In genomic region chr10:14546111-14546551, GRCm38 (mm10) we compare ENCODE assay signal across 7 mouse cellular contexts. TPM values are rescaled to one million over a fixed set of nuclear protein-coding genes. Genes with fewer than 3 reads are reported as not detected.
A peak's percentile ranks its signal among the peaks of the same experiment; 100 is the strongest.
DNase-seq lines count a peak whose midpoint lies in the region; ATAC-seq and TF ChIP-seq lines count a peak whose summit lies in the region.

No protein-coding gene starts in this region.

- no peak overlapping the region for H3K9ac ChIP-seq in stomach, embryonic 16.5 days (ENCODE audit: low read length)

- no peak for TF ChIP-seq CTCF in thymus, adult 2 months (IDR thresholded peaks at IDR 0.05; ENCODE audit: borderline replicate concordance, control insufficient read depth, extremely low read depth, insufficient read depth, low read length, poor library complexity)

- no peak overlapping the region for H3K27ac ChIP-seq in stomach, embryonic 16.5 days (ENCODE audit: low read length)
- no peak overlapping the region for H3K27ac ChIP-seq in thymus, adult 2 months (ENCODE audit: control insufficient read depth, insufficient read depth, low read length)

- H3K9me3 ChIP-seq in stomach, embryonic 16.5 days (replicated peaks; ENCODE audit: control insufficient read depth, low read length): no peaks in the 10 kb centered on the region; the same call in 1 of the 2 replicates

- no peak for TF ChIP-seq POLR2A in thymus, adult 2 months (IDR thresholded peaks at IDR 0.05; ENCODE audit: control insufficient read depth, extremely low read depth, insufficient read depth, low read length, poor library complexity)

- peak; percentile 64 for ATAC-seq in granulocyte monocyte progenitor cell, adult 5-6 weeks (replicated peaks; ENCODE audit: poor library complexity, severe bottlenecking)
- peak; percentile 74; the same call in 1 of the 2 replicates for ATAC-seq in stomach, embryonic 16.5 days (ENCODE audit: insufficient read depth, low FRiP score)

- peak overlapping the region; percentile 79 for H3K4me3 ChIP-seq in stomach, embryonic 16.5 days (replicated peaks; ENCODE audit: low read length)
- no peak overlapping the region for H3K4me3 ChIP-seq in thymus, adult 2 months (ENCODE audit: control insufficient read depth, insufficient read depth, low read length)

- DNase-seq in ES-CJ7 (ENCODE audit: low read depth, low spot score) (peak; percentile 75), MEL-GATA-1-ER (ENCODE audit: extremely low read depth, low read depth) (peak; percentile 43), adipocyte (ENCODE audit: low spot score) (no peak)
- peak; percentile 35 for DNase-seq in lung, postnatal 10 days
- no peak for DNase-seq in thymus, adult 2 months

- 34% methylated on average over 7 of the region's 7 CpGs for WGBS in stomach, embryonic 16.5 days
- WGBS in thymus, adult 2 months: 16% methylated on average over 7 of the region's 7 CpGs

- no peaks in the 10 kb centered on the region for H3K4me1 ChIP-seq in stomach, embryonic 16.5 days (ENCODE audit: control insufficient read depth, insufficient read depth, low read length)
- no peaks in the 10 kb centered on the region for H3K4me1 ChIP-seq in thymus, adult 2 months (replicated peaks; ENCODE audit: control insufficient read depth, insufficient read depth, low read length)

- no peaks in the 10 kb centered on the region; the same call in 1 of the 2 replicates for H3K27me3 ChIP-seq in stomach, embryonic 16.5 days (ENCODE audit: control insufficient read depth, insufficient read depth, low read length)
- peaks cover 6% of the 10 kb centered on the region; the same call in 1 of the 2 replicates for H3K27me3 ChIP-seq in thymus, adult 2 months (ENCODE audit: control insufficient read depth, insufficient read depth, low read length)

- H3K36me3 ChIP-seq in stomach, embryonic 16.5 days (ENCODE audit: control insufficient read depth, insufficient read depth, low read length): no peaks in the 10 kb centered on the region
- H3K36me3 ChIP-seq in thymus, adult 2 months (ENCODE audit: control insufficient read depth, insufficient read depth, low read length): no peaks in the 10 kb centered on the region

- peak overlapping the region; percentile 100 for H3K4me2 ChIP-seq in stomach, embryonic 16.5 days (ENCODE audit: low read depth, low read length)

RNA-seq across cellular contexts. Expression of gene Adgrg6, which starts 0.7 kb away (rescaled TPM):
- total RNA-seq in granulocyte monocyte progenitor cell, adult 5-6 weeks (2014; fragmentation: Nextera tagmentation): 0.37 and 1.3 TPM in 2 replicates
- 0.52 and 0.65 TPM in 2 replicates for total RNA-seq in granulocyte monocyte progenitor cell, adult 5-6 weeks (2017)
- 4.1 and 6.3 TPM in 2 replicates for polyA plus RNA-seq in stomach, embryonic 16.5 days (2015; fragmentation: Nextera tagmentation; extraction: Ambion mirVana)
- 0.93 and 1.1 TPM in 2 replicates for polyA plus RNA-seq in thymus, adult 2 months (2012; rRNA removed)

Comparison
In these comparisons a context has a peak if more than half of its experiments do, and no peak if none do; other contexts are left out.
1. DNase-seq: peak in ES-CJ7 (single experiment), MEL-GATA-1-ER (single experiment) and lung, postnatal 10 days (single experiment); none in adipocyte (single experiment) and thymus, adult 2 months (single experiment).